Mouse (Mus musculus) forebrain, embryonic 12.5 days (tissue): ENCODE data around the gene Rhobtb1. TPM values are rescaled to one million over a fixed set of nuclear protein-coding genes. Genes with fewer than 3 reads are reported as not detected.

Source experiments
- ATAC-seq: fragments of 200-750 bp; cut with Nextera tagmentation; 2 replicates; pipeline ENCODE4 v1.8.0; 2017; ENCODE audit warnings: moderate TSS enrichment; ENCODE audit not compliant: low FRiP score
- H3K27ac ChIP-seq: fragments of 300-500 bp; sonication (generic); 2 replicates; pipeline ENCODE4 v1.5.1; 2016; ENCODE audit warnings: mild to moderate bottlenecking
- H3K27me3 ChIP-seq: fragments of 300-500 bp; sonication (generic); 2 replicates; pipeline ENCODE4 v1.6.1; 2016; ENCODE audit warnings: mild to moderate bottlenecking
- H3K36me3 ChIP-seq: fragments of 300-500 bp; sonication (generic); replicated peaks from 2 replicates; pipeline ENCODE4 v1.6.1; 2016; ENCODE audit warnings: mild to moderate bottlenecking
- H3K4me1 ChIP-seq: fragments of 300-500 bp; sonication (generic); 2 replicates; pipeline ENCODE4 v1.6.1; 2016
- H3K4me2 ChIP-seq: fragments of 300-500 bp; sonication (generic); 2 replicates; pipeline ENCODE4 v1.6.1; 2016; ENCODE audit warnings: mild to moderate bottlenecking, moderate library complexity
- H3K4me3 ChIP-seq: fragments of 300-500 bp; sonication (generic); replicated peaks from 2 replicates; pipeline ENCODE4 v1.5.1; 2016; ENCODE audit warnings: mild to moderate bottlenecking
- H3K9ac ChIP-seq: fragments of 300-500 bp; sonication (generic); 2 replicates; pipeline ENCODE4 v1.6.1; 2016; ENCODE audit warnings: mild to moderate bottlenecking
- H3K9me3 ChIP-seq: fragments of 300-500 bp; sonication (generic); 2 replicates; pipeline ENCODE4 v1.6.1; 2016
- WGBS: fragments of 180-500 bp; shearing (Covaris S2); methylation state at CpG from one replicate; pipeline ENCODE4 v1.1.7; 2016; 5-methylcytosine and 5-hydroxymethylcytosine counted together
- polyA plus RNA-seq: library from polyadenylated mRNA; unstranded; fragments of >200 nt; fragmentation: Nextera tagmentation; extraction: Ambion mirVana; gene quantifications from 2 replicates; pipeline ENCODE4 v1.2.1, GENCODE M21; 2016

The Rhobtb1 gene
- polyA plus RNA-seq, 1 experiment from 2014 or later = 17.8 TPM

DNA sequence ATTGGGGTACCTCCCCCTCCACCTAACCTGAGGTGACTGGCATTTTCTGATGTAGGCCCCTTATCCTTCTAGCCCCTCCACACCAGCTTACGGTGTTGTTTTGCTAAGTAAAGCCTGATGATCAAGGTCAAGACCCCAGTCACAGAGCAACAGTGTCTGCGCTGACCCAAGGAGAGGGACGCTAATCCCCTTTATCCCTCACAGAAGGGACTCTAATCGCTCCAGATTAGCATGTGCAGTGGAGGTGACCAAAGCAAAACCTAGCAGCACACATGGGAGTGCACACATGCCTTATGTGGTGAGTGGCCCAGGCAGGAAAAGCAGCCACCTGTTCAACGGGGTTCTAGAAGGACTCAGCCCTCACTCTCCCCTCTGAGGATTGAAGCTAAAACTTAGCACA is 123.0 kb downstream of the Rhobtb1 start:
- WGBS = 22% methylated on average over 5 of the region's 5 CpGs
- no peak overlapping the region for H3K27ac ChIP-seq
- H3K4me1 ChIP-seq = peaks cover 3% of the 10 kb centered on the region; the same call in 1 of the 2 replicates
- no peak for ATAC-seq
- H3K4me3 ChIP-seq = no peak overlapping the region
- H3K9ac ChIP-seq = no peak overlapping the region
- no peaks in the 10 kb centered on the region for H3K9me3 ChIP-seq
- peaks cover 30% of the 10 kb centered on the region for H3K36me3 ChIP-seq
- no peak overlapping the region for H3K4me2 ChIP-seq
- H3K27me3 ChIP-seq = no peaks in the 10 kb centered on the region

DNA sequence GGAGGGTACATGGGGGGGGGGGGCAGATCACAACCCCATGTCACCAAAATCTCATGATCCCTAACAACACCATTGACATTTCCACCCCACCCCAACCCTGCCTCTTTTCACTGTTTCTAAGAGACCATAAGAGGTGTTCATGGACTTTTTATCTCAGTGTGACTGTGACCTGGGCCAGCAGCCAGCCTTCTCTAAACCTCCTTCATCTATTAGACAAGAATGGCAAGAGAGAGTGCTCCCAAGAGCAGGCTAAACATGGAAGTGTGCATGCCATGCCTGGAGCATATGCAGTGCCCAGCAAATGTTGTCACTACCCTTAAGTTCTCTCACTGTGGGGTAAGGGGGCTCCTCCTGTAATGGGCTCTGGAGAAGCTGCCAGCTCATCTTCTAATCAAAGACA is 123.5 kb downstream of the Rhobtb1 start:
- Histone ChIP-seq H3K36me3 (peaks cover 30% of the 10 kb centered on the region), H3K4me2 (no peak overlapping the region), H3K9me3 (no peaks in the 10 kb centered on the region), H3K27ac (no peak overlapping the region), H3K9ac (no peak overlapping the region), H3K4me1 (peaks cover 3% of the 10 kb centered on the region; the same call in 1 of the 2 replicates), H3K27me3 (no peaks in the 10 kb centered on the region), H3K4me3 (no peak overlapping the region)
- ATAC-seq = no peak

DNA sequence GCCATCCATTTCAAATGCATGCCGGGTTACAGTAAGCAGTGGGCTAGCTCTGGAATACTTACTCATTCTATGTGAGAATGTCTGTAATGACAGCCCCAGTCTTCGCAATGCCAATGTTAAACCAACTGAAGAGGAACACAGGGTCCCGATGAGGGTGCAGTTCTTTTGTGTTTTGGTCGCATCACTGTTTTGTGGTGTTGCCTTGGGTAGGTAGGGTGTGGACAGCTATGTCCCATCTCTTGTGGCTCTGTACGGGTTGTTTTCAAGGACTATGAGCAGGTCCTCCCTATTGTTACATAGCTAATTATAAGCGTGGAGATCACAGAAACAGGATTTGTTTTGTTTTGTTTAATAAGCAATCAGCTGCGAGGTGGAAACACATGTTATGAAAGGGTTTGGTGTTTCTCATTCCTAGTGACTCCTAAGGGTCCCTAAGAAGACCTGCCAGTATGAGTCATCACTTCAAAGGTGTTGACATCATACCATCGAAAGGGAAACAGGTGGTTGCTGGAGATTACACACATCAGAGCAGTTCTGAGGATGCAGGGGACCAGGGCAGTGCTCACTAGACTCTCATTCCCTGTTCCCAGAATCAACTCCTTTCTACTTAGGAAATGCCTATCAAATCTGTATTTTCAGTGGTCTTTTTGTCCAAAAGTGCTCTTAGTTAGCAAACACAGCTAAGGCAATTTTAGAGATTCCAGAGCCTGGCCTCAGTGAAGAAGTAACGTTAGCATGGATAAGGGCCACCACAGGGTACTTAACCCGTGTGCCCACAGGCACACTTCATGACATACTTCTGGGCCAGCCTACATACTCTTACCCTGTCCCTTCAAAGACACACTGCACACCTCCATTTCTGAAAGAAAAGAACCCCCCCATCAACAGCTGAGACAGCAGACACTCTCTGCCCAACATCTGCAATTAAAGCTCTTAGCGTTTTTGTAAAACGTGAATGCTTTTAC is 124.9 kb downstream of the Rhobtb1 start:
- Histone ChIP-seq H3K36me3 (peaks cover 16% of the 10 kb centered on the region), H3K4me2 (no peak overlapping the region), H3K4me1 (peaks cover 3% of the 10 kb centered on the region; the same call in 1 of the 2 replicates), H3K9me3 (no peaks in the 10 kb centered on the region), H3K27ac (no peak overlapping the region), H3K27me3 (no peaks in the 10 kb centered on the region), H3K9ac (no peak overlapping the region), H3K4me3 (no peak overlapping the region)
- WGBS = 87% methylated on average over 12 of the region's 12 CpGs
- no peak for ATAC-seq

DNA sequence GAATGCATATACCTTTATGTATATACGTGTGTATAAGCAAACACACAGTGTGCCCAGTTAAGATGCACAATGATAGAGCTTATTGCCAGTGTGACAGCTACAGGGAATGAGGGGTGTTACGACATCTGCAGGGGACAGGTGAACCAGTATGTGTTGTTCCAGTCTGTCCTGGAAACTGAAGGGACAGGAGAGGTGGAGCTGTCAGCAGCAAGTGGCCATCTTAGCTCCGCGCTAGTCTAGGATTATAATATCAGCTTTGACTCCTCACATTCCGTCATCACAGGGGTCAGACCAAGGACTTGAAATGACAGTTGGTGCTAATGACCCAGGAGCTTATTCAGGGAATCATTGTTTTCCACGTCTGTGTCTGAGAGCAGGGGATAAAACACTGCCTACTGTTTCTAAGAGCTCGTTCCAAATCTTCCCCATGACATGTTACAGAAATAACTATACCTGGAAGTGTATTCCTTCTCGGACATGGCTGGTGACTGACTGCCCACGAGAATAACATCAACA is 125.7 kb downstream of the Rhobtb1 start:
- no peak for ATAC-seq
- no peaks in the 10 kb centered on the region for H3K27me3 ChIP-seq
- no peak overlapping the region for H3K4me2 ChIP-seq
- no peak overlapping the region for H3K9ac ChIP-seq
- no peak overlapping the region for H3K4me3 ChIP-seq
- no peak overlapping the region for H3K27ac ChIP-seq
- H3K4me1 ChIP-seq = peaks cover 3% of the 10 kb centered on the region; the same call in 1 of the 2 replicates
- no peaks in the 10 kb centered on the region for H3K9me3 ChIP-seq
- peaks cover 15% of the 10 kb centered on the region for H3K36me3 ChIP-seq
- WGBS = 86% methylated on average over 9 of the region's 9 CpGs

DNA sequence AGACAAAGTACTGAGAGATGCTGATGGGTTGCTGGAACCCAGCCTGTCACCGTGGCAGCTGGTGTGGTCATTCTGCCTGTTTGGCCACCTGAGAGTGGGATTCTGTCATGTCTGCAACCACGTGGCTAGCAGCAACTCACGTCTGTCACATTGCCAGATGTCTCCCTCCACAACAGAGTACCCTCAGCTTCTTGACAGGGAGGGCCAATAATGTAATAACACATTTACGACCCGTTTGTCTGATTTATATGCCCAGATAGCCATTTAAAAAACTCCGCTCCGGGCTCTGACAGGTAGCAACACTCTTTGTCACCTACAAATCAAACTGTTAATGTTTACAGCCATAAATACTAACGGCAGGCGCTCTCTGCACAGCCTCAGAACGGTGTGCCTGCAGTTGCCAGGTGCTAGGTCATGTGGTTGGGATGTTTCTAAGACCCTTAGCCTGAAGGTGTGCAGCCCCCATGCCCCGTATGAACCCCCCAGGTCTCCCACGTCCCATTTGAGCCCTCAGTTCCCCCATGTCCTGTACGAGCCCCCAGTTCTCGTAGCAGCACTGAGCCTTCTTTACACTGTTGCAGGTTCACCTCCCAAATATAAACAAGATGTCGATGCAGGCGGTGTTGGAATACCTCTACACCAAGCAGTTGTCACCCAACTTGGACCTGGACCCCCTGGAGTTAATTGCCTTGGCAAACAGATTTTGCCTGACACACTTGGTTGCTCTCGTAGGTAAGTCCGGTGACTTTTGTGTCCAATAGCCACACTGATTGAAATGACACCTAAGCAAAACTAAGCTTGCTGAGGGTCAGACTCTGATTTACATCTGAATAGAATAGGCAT is 127.8 kb downstream of the Rhobtb1 start:
- H3K4me2 ChIP-seq = no peak overlapping the region
- 87% methylated on average over 18 of the region's 18 CpGs for WGBS
- no peak overlapping the region for H3K4me3 ChIP-seq
- H3K9me3 ChIP-seq = no peaks in the 10 kb centered on the region
- H3K36me3 ChIP-seq = peaks cover 6% of the 10 kb centered on the region
- no peak overlapping the region for H3K9ac ChIP-seq
- no peak for ATAC-seq
- no peak overlapping the region for H3K27ac ChIP-seq
- H3K27me3 ChIP-seq = no peaks in the 10 kb centered on the region
- H3K4me1 ChIP-seq = peaks cover 3% of the 10 kb centered on the region; the same call in 1 of the 2 replicates

DNA sequence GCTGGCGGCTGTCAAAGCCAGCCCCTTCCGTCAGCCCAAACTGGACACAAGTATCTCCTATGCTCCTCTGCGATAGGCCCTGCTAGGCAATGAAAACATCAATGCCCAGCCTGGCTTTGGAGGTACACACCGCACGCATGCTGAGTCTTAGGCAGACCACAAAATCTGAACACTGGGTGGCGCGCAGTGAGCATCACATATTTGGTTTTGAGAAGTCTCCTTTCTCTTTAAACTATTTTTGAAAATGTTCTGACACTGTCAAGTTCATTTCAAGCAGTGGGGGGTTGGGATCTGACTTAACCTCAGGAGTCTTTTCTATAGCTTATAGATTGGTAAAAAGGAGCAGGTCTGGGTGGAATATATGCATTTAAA is 128.4 kb downstream of the Rhobtb1 start:
- Histone ChIP-seq H3K27ac (no peak overlapping the region), H3K9me3 (no peaks in the 10 kb centered on the region), H3K36me3 (peaks cover 6% of the 10 kb centered on the region), H3K9ac (no peak overlapping the region), H3K4me2 (no peak overlapping the region), H3K27me3 (no peaks in the 10 kb centered on the region), H3K4me3 (no peak overlapping the region), H3K4me1 (no peaks in the 10 kb centered on the region; the same call in 1 of the 2 replicates)
- no peak for ATAC-seq
- WGBS = 68% methylated on average over 7 of the region's 7 CpGs

DNA sequence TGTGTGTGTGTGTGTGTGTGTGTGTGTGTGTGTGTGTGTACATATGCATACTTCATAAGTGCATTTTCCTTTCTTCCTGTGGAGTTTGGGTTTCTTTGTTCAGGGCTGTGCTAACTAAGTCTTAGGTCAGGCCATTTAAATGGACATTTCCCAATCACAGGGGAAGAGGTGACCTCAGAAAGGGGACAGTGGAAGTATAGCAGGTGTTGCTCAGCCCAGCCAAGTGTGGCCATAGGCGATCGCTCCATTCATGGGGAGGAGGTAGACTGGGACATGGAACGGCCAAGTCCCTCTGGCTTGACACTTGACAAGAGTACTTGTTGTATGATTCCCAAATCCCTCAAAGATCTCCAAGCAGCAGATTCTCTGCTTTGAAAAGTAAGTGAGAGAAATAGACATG is 135.7 kb downstream of the Rhobtb1 start:
- 94% methylated on average over 3 of the region's 3 CpGs for WGBS
- no peaks in the 10 kb centered on the region for H3K27me3 ChIP-seq
- H3K4me1 ChIP-seq = no peaks in the 10 kb centered on the region
- H3K4me3 ChIP-seq = no peak overlapping the region
- no peak overlapping the region for H3K27ac ChIP-seq
- no peak for ATAC-seq
- H3K9ac ChIP-seq = no peak overlapping the region
- no peak overlapping the region for H3K4me2 ChIP-seq
- H3K36me3 ChIP-seq = peaks cover 13% of the 10 kb centered on the region
- no peaks in the 10 kb centered on the region for H3K9me3 ChIP-seq

DNA sequence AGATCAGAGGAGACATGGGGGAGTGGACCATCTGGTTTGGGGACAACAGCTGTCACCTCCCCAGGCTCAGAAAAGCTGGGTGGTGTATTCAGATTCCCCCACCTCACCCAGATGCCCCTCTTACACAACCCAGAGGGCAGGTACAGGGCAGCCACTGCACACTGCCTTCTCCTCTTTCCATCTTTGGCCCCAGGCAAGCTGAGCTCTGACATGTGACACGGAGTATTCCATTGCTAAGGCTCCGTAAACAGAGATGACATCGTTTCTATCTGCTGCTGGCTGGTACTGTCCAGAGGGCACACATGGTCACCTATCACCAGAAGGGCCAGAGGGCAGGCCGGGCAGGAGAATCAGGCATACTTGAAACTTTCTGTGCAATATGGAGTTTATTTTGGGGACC is 136.9 kb downstream of the Rhobtb1 start:
- no peak overlapping the region for H3K4me2 ChIP-seq
- H3K36me3 ChIP-seq = peaks cover 12% of the 10 kb centered on the region
- no peaks in the 10 kb centered on the region for H3K27me3 ChIP-seq
- no peak overlapping the region for H3K4me3 ChIP-seq
- no peak overlapping the region for H3K27ac ChIP-seq
- H3K4me1 ChIP-seq = no peaks in the 10 kb centered on the region
- 89% methylated on average over 4 of the region's 4 CpGs for WGBS
- no peak for ATAC-seq
- H3K9ac ChIP-seq = no peak overlapping the region
- no peaks in the 10 kb centered on the region for H3K9me3 ChIP-seq

DNA sequence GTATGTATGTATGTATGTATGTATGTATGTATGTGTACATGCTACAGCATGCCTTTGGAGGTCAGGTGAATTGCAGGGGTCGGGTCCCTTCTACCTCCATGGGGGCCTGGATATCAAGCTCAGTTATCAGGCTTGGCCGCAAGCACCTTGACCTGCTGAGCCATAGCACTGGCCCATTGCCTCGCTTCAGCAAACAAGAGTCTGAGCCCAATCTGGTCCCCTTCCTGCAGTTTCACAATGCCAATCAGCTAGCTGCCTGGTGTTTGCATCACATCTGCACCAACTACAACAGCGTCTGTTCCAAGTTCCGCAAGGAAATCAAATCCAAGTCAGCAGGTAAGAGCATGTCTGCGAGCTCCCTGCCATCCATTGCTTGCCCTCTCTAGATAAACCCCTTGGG is 137.5 kb downstream of the Rhobtb1 start:
- Histone ChIP-seq H3K36me3 (peaks cover 12% of the 10 kb centered on the region), H3K4me2 (no peak overlapping the region), H3K9ac (no peak overlapping the region), H3K9me3 (no peaks in the 10 kb centered on the region), H3K4me3 (no peak overlapping the region), H3K27ac (no peak overlapping the region), H3K27me3 (no peaks in the 10 kb centered on the region), H3K4me1 (no peaks in the 10 kb centered on the region)
- 90% methylated on average over 6 of the region's 6 CpGs for WGBS
- no peak for ATAC-seq

DNA sequence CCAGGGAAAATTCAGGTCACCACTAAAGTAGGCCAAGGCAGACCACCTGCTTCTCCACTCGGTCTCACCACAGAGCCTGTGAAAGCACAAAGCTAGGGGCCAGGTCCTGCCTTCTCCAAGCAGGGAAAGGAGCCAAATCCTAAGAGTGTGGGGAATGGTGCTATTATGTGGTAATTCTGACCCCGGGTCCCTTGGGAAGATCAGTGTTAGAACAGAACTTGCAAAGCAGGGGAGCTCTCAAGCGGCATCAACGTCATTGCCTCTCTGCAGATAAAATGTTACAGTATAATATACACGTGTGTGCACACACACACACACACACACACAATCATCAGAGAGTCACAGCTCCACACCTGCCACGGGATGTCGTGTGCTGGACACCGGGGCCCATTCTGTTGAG is 139.5 kb downstream of the Rhobtb1 start:
- no peaks in the 10 kb centered on the region for H3K9me3 ChIP-seq
- no peak overlapping the region for H3K27ac ChIP-seq
- H3K4me3 ChIP-seq = no peak overlapping the region
- H3K4me1 ChIP-seq = no peaks in the 10 kb centered on the region
- peaks cover 7% of the 10 kb centered on the region for H3K36me3 ChIP-seq
- no peaks in the 10 kb centered on the region for H3K27me3 ChIP-seq
- ATAC-seq = no peak
- H3K4me2 ChIP-seq = no peak overlapping the region
- 95% methylated on average over 8 of the region's 8 CpGs for WGBS
- H3K9ac ChIP-seq = no peak overlapping the region

DNA sequence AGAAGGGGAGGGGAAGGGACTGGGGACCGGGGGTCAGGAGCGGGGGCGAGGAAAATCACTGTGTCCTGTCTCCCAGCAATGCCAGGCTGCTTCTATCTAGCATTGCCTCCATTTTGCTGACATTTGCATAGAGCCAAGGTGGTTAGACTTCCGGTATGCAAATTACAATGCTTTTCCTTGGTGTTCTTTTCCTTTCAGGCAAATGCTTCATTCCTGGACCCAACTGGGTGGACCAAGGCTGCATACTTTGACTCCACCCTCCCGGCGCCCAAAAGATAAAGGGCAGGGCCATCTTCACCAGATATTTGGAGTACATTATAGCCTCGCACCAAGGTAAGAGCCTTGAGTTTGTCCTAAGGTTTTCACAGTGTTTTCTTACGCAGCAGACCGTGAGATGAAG is 144.7 kb downstream of the Rhobtb1 start:
- no peaks in the 10 kb centered on the region for H3K4me1 ChIP-seq
- H3K9ac ChIP-seq = no peak overlapping the region
- H3K27me3 ChIP-seq = no peaks in the 10 kb centered on the region
- H3K4me2 ChIP-seq = no peak overlapping the region
- no peaks in the 10 kb centered on the region for H3K36me3 ChIP-seq
- H3K4me3 ChIP-seq = no peak overlapping the region
- H3K27ac ChIP-seq = no peak overlapping the region
- WGBS = 80% methylated on average over 9 of the region's 9 CpGs
- no peaks in the 10 kb centered on the region for H3K9me3 ChIP-seq
- no peak for ATAC-seq

DNA sequence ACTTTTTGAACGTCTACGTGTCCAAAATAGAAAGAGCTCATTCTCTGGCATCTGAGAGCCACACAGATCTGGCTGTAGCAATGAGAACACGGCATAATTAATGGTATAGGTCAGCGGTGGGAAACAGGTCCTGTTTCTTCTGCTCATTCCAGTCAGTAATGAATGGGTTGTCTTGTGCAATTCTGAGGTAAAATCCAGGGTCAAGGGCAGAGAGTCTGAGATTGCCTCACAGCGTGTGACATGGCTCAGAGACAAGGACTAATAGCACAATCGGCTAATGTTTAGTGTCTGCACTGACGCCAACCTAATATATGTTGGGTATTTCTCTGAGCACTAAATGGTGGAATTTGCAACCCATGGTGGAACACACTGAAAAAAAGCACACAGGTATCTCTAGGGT is 148.8 kb downstream of the Rhobtb1 start:
- ATAC-seq = no peak
- WGBS = 88% methylated on average over 7 of the region's 7 CpGs
- no peaks in the 10 kb centered on the region for H3K4me1 ChIP-seq
- H3K27ac ChIP-seq = no peak overlapping the region
- H3K4me2 ChIP-seq = no peak overlapping the region
- no peaks in the 10 kb centered on the region for H3K36me3 ChIP-seq
- H3K27me3 ChIP-seq = no peaks in the 10 kb centered on the region
- H3K9ac ChIP-seq = no peak overlapping the region
- H3K4me3 ChIP-seq = no peak overlapping the region
- H3K9me3 ChIP-seq = no peaks in the 10 kb centered on the region
